Mouse (Mus musculus) heart, embryonic 12.5 days (tissue): ENCODE data around the gene Zdhhc18. TPM values are rescaled to one million over a fixed set of nuclear protein-coding genes. Genes with fewer than 3 reads are reported as not detected.

Experiments used
- ATAC-seq: fragments of 200-750 bp; cut with Nextera tagmentation; 2 replicates; pipeline ENCODE4 v1.8.0; 2017; ENCODE audit warnings: moderate TSS enrichment, moderate library complexity; ENCODE audit not compliant: insufficient number of reproducible peaks, low FRiP score
- H3K27ac ChIP-seq: fragments of 300-500 bp; sonication (generic); 2 replicates; pipeline ENCODE4 v1.5.1; 2016; ENCODE audit warnings: mild to moderate bottlenecking, moderate library complexity; ENCODE audit not compliant: poor library complexity, severe bottlenecking
- H3K27me3 ChIP-seq: fragments of 300-500 bp; sonication (generic); replicated peaks from 2 replicates; pipeline ENCODE4 v1.6.1; 2016; ENCODE audit warnings: mild to moderate bottlenecking, moderate library complexity
- H3K36me3 ChIP-seq: fragments of 300-500 bp; sonication (generic); 2 replicates; pipeline ENCODE4 v1.6.1; 2016; ENCODE audit warnings: mild to moderate bottlenecking, moderate library complexity
- H3K4me1 ChIP-seq: fragments of 300-500 bp; sonication (generic); replicated peaks from 2 replicates; pipeline ENCODE4 v1.6.1; 2016; ENCODE audit warnings: mild to moderate bottlenecking
- H3K4me2 ChIP-seq: fragments of 300-500 bp; sonication (generic); 2 replicates; pipeline ENCODE4 v1.6.1; 2016; ENCODE audit warnings: mild to moderate bottlenecking, moderate library complexity
- H3K4me3 ChIP-seq: fragments of 300-500 bp; sonication (generic); 2 replicates; pipeline ENCODE4 v1.5.1; 2016; ENCODE audit warnings: mild to moderate bottlenecking
- H3K9ac ChIP-seq: fragments of 300-500 bp; sonication (generic); 2 replicates; pipeline ENCODE4 v1.6.1; 2016; ENCODE audit warnings: mild to moderate bottlenecking, moderate library complexity
- H3K9me3 ChIP-seq: fragments of 300-500 bp; sonication (generic); replicated peaks from 2 replicates; pipeline ENCODE4 v1.6.1; 2016; ENCODE audit warnings: mild to moderate bottlenecking, moderate library complexity
- WGBS: fragments of 180-500 bp; shearing (Covaris S2); methylation state at CpG from one replicate; pipeline ENCODE4 v1.1.7; 2016; 5-methylcytosine and 5-hydroxymethylcytosine counted together
- polyA plus RNA-seq: library from polyadenylated mRNA; unstranded; fragments of >200 nt; fragmentation: Nextera tagmentation; extraction: Ambion mirVana; gene quantifications from 2 replicates; pipeline ENCODE4 v1.2.1, GENCODE M21; 2016

Gene Zdhhc18
- polyA plus RNA-seq, 1 experiment from 2014 or later = 3.5 TPM

- H3K4me1 ChIP-seq = peaks cover 7% of the 10 kb centered on the region; the same call in 1 of the 2 replicates
- 0 out of 2 replicates have a peak, but pooled peaks cover 13% of the 10 kb centered on the region for H3K9me3 ChIP-seq
- peaks cover 46% of the 10 kb centered on the region for H3K36me3 ChIP-seq
- H3K27me3 ChIP-seq = no peaks in the 10 kb centered on the region
- H3K4me3 ChIP-seq = no peak overlapping the region
- no peak overlapping the region for H3K9ac ChIP-seq
- no peak for ATAC-seq
- WGBS = 83% methylated on average over 8 of the region's 8 CpGs
- no peak overlapping the region for H3K27ac ChIP-seq
- H3K4me2 ChIP-seq = no peak overlapping the region
Observed at GRCm38 (mm10) chr4:133614274-133614761, 35.6 kb downstream of the Zdhhc18 start.

GRCm38 (mm10) chr4:133613867-133614266 lies 36.1 kb downstream of the Zdhhc18 start:
- Histone ChIP-seq H3K9ac (no peak overlapping the region), H3K27me3 (no peaks in the 10 kb centered on the region), H3K36me3 (peaks cover 46% of the 10 kb centered on the region), H3K4me3 (no peak overlapping the region), H3K27ac (no peak overlapping the region), H3K9me3 (0 out of 2 replicates have a peak, but pooled peaks cover 13% of the 10 kb centered on the region), H3K4me2 (no peak overlapping the region), H3K4me1 (peaks cover 7% of the 10 kb centered on the region; the same call in 1 of the 2 replicates)
- no peak for ATAC-seq
- WGBS = 81% methylated on average over 4 of the region's 4 CpGs

GRCm38 (mm10) chr4:133613026-133613425 lies 36.9 kb downstream of the Zdhhc18 start:
- no peak for ATAC-seq
- Histone ChIP-seq H3K4me1 (peaks cover 7% of the 10 kb centered on the region; the same call in 1 of the 2 replicates), H3K4me3 (no peak overlapping the region), H3K36me3 (peaks cover 53% of the 10 kb centered on the region), H3K27me3 (no peaks in the 10 kb centered on the region), H3K9me3 (0 out of 2 replicates have a peak, but pooled peaks cover 13% of the 10 kb centered on the region), H3K9ac (no peak overlapping the region), H3K27ac (no peak overlapping the region), H3K4me2 (no peak overlapping the region)
- 85% methylated on average over 8 of the region's 8 CpGs for WGBS

GRCm38 (mm10) chr4:133612416-133612815 lies 37.5 kb downstream of the Zdhhc18 start:
- ATAC-seq = no peak
- H3K27ac ChIP-seq = no peak overlapping the region
- H3K4me1 ChIP-seq = peaks cover 7% of the 10 kb centered on the region; the same call in 1 of the 2 replicates
- no peaks in the 10 kb centered on the region for H3K27me3 ChIP-seq
- H3K36me3 ChIP-seq = peaks cover 53% of the 10 kb centered on the region
- 94% methylated on average over 7 of the region's 7 CpGs for WGBS
- 0 out of 2 replicates have a peak, but pooled peaks cover 13% of the 10 kb centered on the region for H3K9me3 ChIP-seq
- H3K4me3 ChIP-seq = no peak overlapping the region
- no peak overlapping the region for H3K9ac ChIP-seq
- no peak overlapping the region for H3K4me2 ChIP-seq

GRCm38 (mm10) chr4:133611815-133612214 lies 38.1 kb downstream of the Zdhhc18 start:
- Histone ChIP-seq H3K4me1 (peaks cover 7% of the 10 kb centered on the region; the same call in 1 of the 2 replicates), H3K27me3 (no peaks in the 10 kb centered on the region), H3K27ac (no peak overlapping the region), H3K9me3 (0 out of 2 replicates have a peak, but pooled peaks cover 13% of the 10 kb centered on the region), H3K9ac (no peak overlapping the region), H3K4me3 (no peak overlapping the region), H3K4me2 (no peak overlapping the region), H3K36me3 (peaks cover 58% of the 10 kb centered on the region)
- WGBS = 97% methylated on average over 5 of the region's 5 CpGs
- ATAC-seq = no peak

- peaks cover 63% of the 10 kb centered on the region for H3K36me3 ChIP-seq
- 0 out of 2 replicates have a peak, but pooled peaks have one; percentile 46 for ATAC-seq
Observed at GRCm38 (mm10) chr4:133609719-133610118, 40.2 kb downstream of the Zdhhc18 start.

GRCm38 (mm10) chr4:133607284-133607683 lies 42.7 kb downstream of the Zdhhc18 start:
- ATAC-seq = no peak; the same call in 1 of the 2 replicates
- no peaks in the 10 kb centered on the region for H3K4me1 ChIP-seq
- 80% methylated on average over 10 of the region's 10 CpGs for WGBS
- no peak overlapping the region for H3K4me3 ChIP-seq
- 0 out of 2 replicates have a peak, but pooled peaks cover 7% of the 10 kb centered on the region for H3K9me3 ChIP-seq
- no peak overlapping the region for H3K9ac ChIP-seq
- no peak overlapping the region for H3K27ac ChIP-seq
- H3K36me3 ChIP-seq = peaks cover 54% of the 10 kb centered on the region
- H3K4me2 ChIP-seq = no peak overlapping the region
- peaks cover 19% of the 10 kb centered on the region for H3K27me3 ChIP-seq

More at GRCm38 (mm10) chr4:133609719-133610118, 40.2 kb downstream of the Zdhhc18 start:
- Histone ChIP-seq H3K4me1 (no peaks in the 10 kb centered on the region), H3K4me2 (no peak overlapping the region), H3K9ac (no peak overlapping the region), H3K27ac (no peak overlapping the region), H3K27me3 (no peaks in the 10 kb centered on the region), H3K9me3 (0 out of 2 replicates have a peak, but pooled peaks cover 13% of the 10 kb centered on the region), H3K4me3 (no peak overlapping the region)
- 16% methylated on average over 6 of the region's 6 CpGs for WGBS

GRCm38 (mm10) chr4:133605330-133605729 lies 44.6 kb downstream of the Zdhhc18 start:
- peaks cover 36% of the 10 kb centered on the region for H3K27me3 ChIP-seq
- H3K4me3 ChIP-seq = no peak overlapping the region
- no peak overlapping the region for H3K4me2 ChIP-seq
- H3K36me3 ChIP-seq = peaks cover 40% of the 10 kb centered on the region
- no peak overlapping the region for H3K27ac ChIP-seq
- no peak overlapping the region for H3K9ac ChIP-seq
- H3K4me1 ChIP-seq = peaks cover 6% of the 10 kb centered on the region
- H3K9me3 ChIP-seq = no peaks in the 10 kb centered on the region
- ATAC-seq = no peak
- 56% methylated on average over 9 of the region's 9 CpGs for WGBS

GRCm38 (mm10) chr4:133604856-133605255 lies 45.1 kb downstream of the Zdhhc18 start:
- WGBS = 57% methylated on average over 6 of the region's 6 CpGs
- Histone ChIP-seq H3K4me2 (no peak overlapping the region), H3K36me3 (peaks cover 40% of the 10 kb centered on the region), H3K27me3 (peaks cover 41% of the 10 kb centered on the region), H3K4me1 (peaks cover 10% of the 10 kb centered on the region), H3K9me3 (no peaks in the 10 kb centered on the region), H3K9ac (no peak overlapping the region), H3K27ac (no peak overlapping the region), H3K4me3 (no peak overlapping the region)
- no peak for ATAC-seq

GRCm38 (mm10) chr4:133604175-133604574 lies 45.8 kb downstream of the Zdhhc18 start:
- H3K9ac ChIP-seq = no peak overlapping the region
- H3K4me3 ChIP-seq = no peak overlapping the region
- H3K27me3 ChIP-seq = peaks cover 42% of the 10 kb centered on the region
- WGBS = 84% methylated on average over 7 of the region's 7 CpGs
- H3K4me1 ChIP-seq = peaks cover 13% of the 10 kb centered on the region
- peaks cover 40% of the 10 kb centered on the region for H3K36me3 ChIP-seq
- ATAC-seq = no peak
- no peaks in the 10 kb centered on the region for H3K9me3 ChIP-seq
- no peak overlapping the region for H3K4me2 ChIP-seq
- H3K27ac ChIP-seq = no peak overlapping the region

GRCm38 (mm10) chr4:133603056-133603455 lies 46.9 kb downstream of the Zdhhc18 start:
- H3K27me3 ChIP-seq = peaks cover 52% of the 10 kb centered on the region
- H3K4me3 ChIP-seq = no peak overlapping the region
- H3K4me2 ChIP-seq = no peak overlapping the region
- no peak for ATAC-seq
- peaks cover 34% of the 10 kb centered on the region for H3K36me3 ChIP-seq
- no peak overlapping the region for H3K27ac ChIP-seq
- H3K9ac ChIP-seq = no peak overlapping the region
- 87% methylated on average over 5 of the region's 5 CpGs for WGBS
- H3K4me1 ChIP-seq = peaks cover 16% of the 10 kb centered on the region
- H3K9me3 ChIP-seq = no peaks in the 10 kb centered on the region
